ENCODE assay signal across 8 mouse cellular contexts in the genomic region with DNA sequence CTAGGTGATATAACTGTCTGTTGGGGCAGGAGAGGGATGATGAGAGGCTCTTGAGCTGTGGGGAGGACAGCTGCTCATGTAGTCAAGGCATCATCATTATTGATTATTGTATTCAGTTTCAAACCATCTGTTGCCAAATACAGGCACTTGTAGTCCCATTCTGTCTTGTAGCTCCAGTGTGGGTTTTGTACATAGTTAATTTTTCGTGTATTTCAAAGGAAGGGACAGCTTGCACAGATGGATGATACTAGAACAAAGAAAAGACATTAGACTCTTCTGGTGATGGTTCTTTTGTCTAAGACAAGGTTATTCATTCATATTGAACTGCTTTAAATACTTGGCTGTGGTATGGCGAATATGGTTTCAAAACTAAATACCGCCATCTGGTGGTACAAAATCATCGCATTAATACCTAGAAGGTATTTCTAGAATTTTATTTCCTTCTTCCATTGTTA.
DNase-seq lines count a peak whose midpoint lies in the region; ATAC-seq and TF ChIP-seq lines count a peak whose summit lies in the region.
"Had no signal": no experiment of that assay in that cellular context is flagged by ENCODE, and none has a peak within 500 bp of the region (broad histone marks: within the 10 kb centered on the region; RNA-seq: fewer than 3 reads in every experiment).

No protein-coding gene starts in this region.

- H3K4me1 ChIP-seq in forebrain, embryonic 12.5 days = 0 out of 2 replicates have a peak, but pooled peaks cover 3% of the 10 kb centered on the region
- H3K4me1 ChIP-seq in stomach, postnatal 0 days (replicated peaks; ENCODE audit: control insufficient read depth, insufficient read depth) = no peaks in the 10 kb centered on the region
- H3K4me1 ChIP-seq: lung, embryonic 15.5 days had no signal

- H3K9ac ChIP-seq in forebrain, embryonic 12.5 days = no peak overlapping the region
- H3K9ac ChIP-seq in stomach, postnatal 0 days (ENCODE audit: low read length) = no peak overlapping the region
- H3K9ac ChIP-seq: lung, embryonic 15.5 days had no signal

- no peaks in the 10 kb centered on the region for H3K9me3 ChIP-seq in forebrain, embryonic 12.5 days
- no peaks in the 10 kb centered on the region for H3K9me3 ChIP-seq in stomach, postnatal 0 days (ENCODE audit: control insufficient read depth, low read length)
- H3K9me3 ChIP-seq: lung, embryonic 15.5 days had no signal

- intact Hi-C loops in left cerebral cortex, postnatal 36 days (cut with DNase I) = loop anchor here (2.0 to 5.0 kb wide), 2 partner anchors 158 to 541 kb away; no protein-coding TSS in a partner anchor

- 32% methylated on average over 4 of the region's 4 CpGs for WGBS in forebrain, embryonic 12.5 days
- whole genome bisulfite sequencing in stomach, postnatal 0 days = 18% methylated on average over 4 of the region's 4 CpGs

- H3K27ac ChIP-seq in forebrain, embryonic 12.5 days = no peak overlapping the region
- no peak overlapping the region for H3K27ac ChIP-seq in stomach, postnatal 0 days (replicated peaks)
- H3K27ac ChIP-seq: lung, embryonic 15.5 days had no signal

- DNase-seq in left cerebral cortex, adult 11 months (ENCODE audit: low spot score) = peak; percentile 61
- DNase-seq in left cerebral cortex, postnatal 36 days (ENCODE audit: low spot score in 2 of 2) = no peak
- DNase-seq in ZHBTc4 (ENCODE audit: low read depth, low spot score) = peak; percentile 9
- peak; percentile 14 to 82 for DNase-seq in layer of hippocampus, postnatal 14 days (ENCODE audit: low spot score in 2 of 2)
- DNase-seq in stomach, postnatal 0 days (ENCODE audit: low spot score) = no peak
- no peak for DNase-seq in gastrocnemius, postnatal 10 days

- peak; percentile 81 for TF ChIP-seq CTCF in stomach, postnatal 0 days (IDR thresholded peaks at IDR 0.05; ENCODE audit: low read depth)

- ATAC-seq in forebrain, embryonic 12.5 days (ENCODE audit: low FRiP score) = peak; percentile 82
- ATAC-seq in stomach, postnatal 0 days (ENCODE audit: low FRiP score, low TSS enrichment) = peak; percentile 83

- no peak for TF ChIP-seq EP300 in stomach, postnatal 0 days (optimal IDR thresholded peaks at IDR 0.05)

- no peak overlapping the region for H3K4me2 ChIP-seq in forebrain, embryonic 12.5 days
- no peak overlapping the region for H3K4me2 ChIP-seq in stomach, postnatal 0 days (replicated peaks; ENCODE audit: low read depth)
- H3K4me2 ChIP-seq: lung, embryonic 15.5 days had no signal

- H3K36me3 ChIP-seq in forebrain, embryonic 12.5 days (replicated peaks) = no peaks in the 10 kb centered on the region
- H3K36me3 ChIP-seq in stomach, postnatal 0 days (ENCODE audit: control insufficient read depth, insufficient read depth, low read length) = no peaks in the 10 kb centered on the region
- H3K36me3 ChIP-seq: lung, embryonic 15.5 days had no signal

- no peaks in the 10 kb centered on the region for H3K27me3 ChIP-seq in forebrain, embryonic 12.5 days
- H3K27me3 ChIP-seq in stomach, postnatal 0 days (ENCODE audit: control insufficient read depth, insufficient read depth, low read length) = no peaks in the 10 kb centered on the region
- H3K27me3 ChIP-seq: lung, embryonic 15.5 days had no signal

- no peak overlapping the region for H3K4me3 ChIP-seq in forebrain, embryonic 12.5 days (replicated peaks)
- no peak overlapping the region for H3K4me3 ChIP-seq in stomach, postnatal 0 days (ENCODE audit: low read depth, low read length)
- H3K4me3 ChIP-seq: lung, embryonic 15.5 days had no signal

Comparison
In these comparisons a context has a peak if more than half of its experiments do, and no peak if none do; other contexts are left out.
1. DNase-seq: peak in left cerebral cortex, adult 11 months (single experiment), ZHBTc4 (single experiment) and layer of hippocampus, postnatal 14 days (2 of 2); none in left cerebral cortex, postnatal 36 days (0 of 2), stomach, postnatal 0 days (single experiment) and gastrocnemius, postnatal 10 days (single experiment).